Mouse (Mus musculus) hindbrain, embryonic 14.5 days (tissue): Measurements from ENCODE around the gene Pkd2l1. TPM values are rescaled to one million over a fixed set of nuclear protein-coding genes. Genes with fewer than 3 reads are reported as not detected.
A peak's percentile ranks its signal among the peaks of the same experiment; 100 is the strongest.

Experiments
- ATAC-seq: fragments of 200-750 bp; cut with Nextera tagmentation; 2 replicates; pipeline ENCODE4 v1.8.0; 2017; ENCODE audit warnings: moderate number of reproducible peaks, mild to moderate bottlenecking, moderate TSS enrichment, moderate library complexity; ENCODE audit not compliant: low FRiP score
- DNase-seq: peaks from one replicate; pipeline ENCODE4 v3.0.0-alpha.2; 2015; ENCODE audit warnings: low spot score
- H3K27ac ChIP-seq: fragments of 300-500 bp; sonication (generic); 2 replicates; pipeline ENCODE4 v1.5.1; 2014; ENCODE audit warnings: mild to moderate bottlenecking, moderate library complexity
- H3K27me3 ChIP-seq: fragments of 300-500 bp; sonication (generic); 2 replicates; pipeline ENCODE4 v1.6.1; 2014; ENCODE audit warnings: mild to moderate bottlenecking, low read length, mixed read lengths; ENCODE audit not compliant: control insufficient read depth, insufficient read depth
- H3K36me3 ChIP-seq: fragments of 300-500 bp; sonication (generic); replicated peaks from 2 replicates; pipeline ENCODE4 v1.6.1; 2014; ENCODE audit not compliant: control insufficient read depth, insufficient read depth
- H3K4me1 ChIP-seq: fragments of 300-500 bp; sonication (generic); replicated peaks from 2 replicates; pipeline ENCODE4 v1.6.1; 2014; ENCODE audit warnings: antibody characterized with exemption, low read length, mixed read lengths; ENCODE audit not compliant: control insufficient read depth, insufficient read depth
- H3K4me2 ChIP-seq: fragments of 300-500 bp; sonication (generic); replicated peaks from 2 replicates; pipeline ENCODE4 v1.6.1; 2014; ENCODE audit warnings: mild to moderate bottlenecking, moderate library complexity
- H3K4me3 ChIP-seq: fragments of 300-500 bp; sonication (generic); replicated peaks from 2 replicates; pipeline ENCODE4 v1.5.1; 2014; ENCODE audit warnings: mild to moderate bottlenecking, low read length
- H3K9ac ChIP-seq: fragments of 300-500 bp; sonication (generic); 2 replicates; pipeline ENCODE4 v1.6.1; 2014
- H3K9me3 ChIP-seq: fragments of 300-500 bp; sonication (generic); 2 replicates; pipeline ENCODE4 v1.6.1; 2016; ENCODE audit warnings: low read length; ENCODE audit not compliant: control insufficient read depth
- WGBS: fragments of 180-500 bp; shearing (Covaris S2); extraction: QIAGEN DNeasy Blood & Tissue Kit; methylation state at CpG from one replicate; pipeline ENCODE4 v1.1.7; 2014; 5-methylcytosine and 5-hydroxymethylcytosine counted together
- polyA plus RNA-seq: library from polyadenylated mRNA; unstranded; fragments of >200 nt; fragmentation: Nextera tagmentation; extraction: Ambion mirVana; gene quantifications from 2 replicates; pipeline ENCODE4 v1.2.1, GENCODE M21; 2014

The Pkd2l1 gene
- polyA plus RNA-seq, 1 experiment from 2014 or later, result 0.43 TPM

DNA sequence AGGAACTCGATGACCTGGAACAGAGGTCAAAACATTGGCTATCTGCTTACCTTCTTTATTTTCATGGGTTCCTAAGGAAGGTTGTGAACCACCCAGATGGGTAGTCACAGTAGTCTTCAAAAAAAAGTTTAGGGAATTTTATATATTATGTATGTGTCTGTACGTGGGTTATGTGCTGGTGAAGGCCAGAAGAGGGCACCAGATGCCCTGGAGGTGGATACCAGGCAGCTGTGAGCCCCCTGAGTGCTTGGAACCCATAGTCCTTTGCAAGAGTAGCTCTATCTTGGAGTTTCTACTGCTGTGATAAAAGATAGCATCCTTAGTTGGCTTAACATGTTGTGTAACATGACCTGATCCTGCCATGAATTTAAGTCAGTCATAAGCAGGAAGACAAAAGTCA is 14.8 kb upstream of the Pkd2l1 start:
- Histone ChIP-seq H3K4me2 (no peak overlapping the region), H3K4me1 (no peaks in the 10 kb centered on the region), H3K9ac (no peak overlapping the region), H3K36me3 (no peaks in the 10 kb centered on the region), H3K27me3 (no peaks in the 10 kb centered on the region), H3K4me3 (no peak overlapping the region), H3K9me3 (no peaks in the 10 kb centered on the region), H3K27ac (no peak overlapping the region)
- ATAC-seq (no peak), DNase-seq (no peak)
- 66% methylated on average over 2 of the region's 2 CpGs for WGBS

DNA sequence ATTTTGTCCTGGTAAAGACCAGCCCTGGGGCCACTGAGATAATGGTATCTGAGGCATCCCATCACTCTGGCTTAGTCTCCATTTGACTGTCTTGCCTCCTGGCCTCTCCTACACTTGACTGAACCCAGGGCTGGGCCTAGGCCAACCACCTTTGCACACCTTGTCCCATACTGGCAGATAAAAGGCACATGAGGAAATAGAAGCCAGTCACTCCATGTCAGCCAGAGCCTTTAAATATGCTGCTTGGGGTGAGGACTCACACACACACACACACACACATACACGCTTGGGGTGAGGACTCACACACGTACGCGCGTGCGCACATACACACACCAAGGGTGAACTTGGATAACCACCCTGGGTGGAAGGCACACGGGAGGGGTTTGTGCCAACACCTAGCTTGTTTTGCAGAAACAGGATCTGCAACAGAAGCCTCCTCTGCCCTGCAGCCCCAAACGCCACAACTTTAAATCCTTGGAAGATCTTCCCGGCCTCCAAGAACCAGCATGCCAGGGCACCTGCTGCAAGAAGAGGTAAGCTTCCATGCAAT is 10.8 kb upstream of the Pkd2l1 start, which contains the start of gene Scd3:
TSS of gene Scd3 (plus strand) at position 255 of the 550 bp plus-strand sequence.
- DNase-seq, result no peak
- WGBS, result 94% methylated on average over 9 of the region's 9 CpGs

GRCm38 (mm10) chr19:44198964-44199363 is 6.7 kb upstream of the Pkd2l1 start:
- ATAC-seq (no peak), DNase-seq (no peak)
- 81% methylated on average over 2 of the region's 2 CpGs for WGBS

More for the DNA sequence above, 10.8 kb upstream of the Pkd2l1 start, which contains the start of gene Scd3:
- no peak for ATAC-seq
- no peaks in the 10 kb centered on the region for H3K27me3 ChIP-seq
- H3K9ac ChIP-seq, result no peak within 1 kb of the TSS
- H3K36me3 ChIP-seq, result no peaks in the 10 kb centered on the region
- H3K27ac ChIP-seq, result no peak within 1 kb of the TSS
- no peak within 1 kb of the TSS for H3K4me2 ChIP-seq
- no peak within 1 kb of the TSS for H3K4me3 ChIP-seq
- no peaks in the 10 kb centered on the region for H3K9me3 ChIP-seq
- no peaks in the 10 kb centered on the region for H3K4me1 ChIP-seq

GRCm38 (mm10) chr19:44198494-44198893 is 6.3 kb upstream of the Pkd2l1 start:
- no peaks in the 10 kb centered on the region for H3K27me3 ChIP-seq
- no peak overlapping the region for H3K4me2 ChIP-seq
- no peaks in the 10 kb centered on the region for H3K9me3 ChIP-seq
- ATAC-seq (no peak), DNase-seq (no peak)
- no peak overlapping the region for H3K9ac ChIP-seq
- H3K36me3 ChIP-seq, result no peaks in the 10 kb centered on the region
- 93% methylated on average over 6 of the region's 6 CpGs for WGBS
- H3K27ac ChIP-seq, result no peak overlapping the region
- no peaks in the 10 kb centered on the region for H3K4me1 ChIP-seq
- H3K4me3 ChIP-seq, result no peak overlapping the region

More at GRCm38 (mm10) chr19:44198964-44199363, 6.7 kb upstream of the Pkd2l1 start:
- Histone ChIP-seq H3K27ac (no peak overlapping the region), H3K4me2 (no peak overlapping the region), H3K4me3 (no peak overlapping the region), H3K4me1 (no peaks in the 10 kb centered on the region), H3K27me3 (no peaks in the 10 kb centered on the region), H3K36me3 (no peaks in the 10 kb centered on the region), H3K9me3 (no peaks in the 10 kb centered on the region), H3K9ac (no peak overlapping the region)

- Histone ChIP-seq H3K9ac (no peak overlapping the region), H3K27me3 (no peaks in the 10 kb centered on the region), H3K4me3 (no peak overlapping the region), H3K4me2 (no peak overlapping the region), H3K9me3 (no peaks in the 10 kb centered on the region), H3K4me1 (no peaks in the 10 kb centered on the region), H3K36me3 (no peaks in the 10 kb centered on the region), H3K27ac (no peak overlapping the region)
- ATAC-seq, result no peak
- 91% methylated on average over 10 of the region's 10 CpGs for WGBS
- DNase-seq, result no peak
Observed at GRCm38 (mm10) chr19:44197053-44197852, 5.0 kb upstream of the Pkd2l1 start.

GRCm38 (mm10) chr19:44195138-44195537 is 2.9 kb upstream of the Pkd2l1 start:
- Histone ChIP-seq H3K4me1 (no peaks in the 10 kb centered on the region), H3K36me3 (no peaks in the 10 kb centered on the region), H3K4me2 (no peak overlapping the region), H3K9ac (no peak overlapping the region), H3K27ac (no peak overlapping the region), H3K27me3 (no peaks in the 10 kb centered on the region), H3K9me3 (no peaks in the 10 kb centered on the region), H3K4me3 (no peak overlapping the region)
- 8% methylated on average over 7 of the region's 7 CpGs for WGBS
- DNase-seq, result peak; percentile 73
- ATAC-seq, result no peak

DNA sequence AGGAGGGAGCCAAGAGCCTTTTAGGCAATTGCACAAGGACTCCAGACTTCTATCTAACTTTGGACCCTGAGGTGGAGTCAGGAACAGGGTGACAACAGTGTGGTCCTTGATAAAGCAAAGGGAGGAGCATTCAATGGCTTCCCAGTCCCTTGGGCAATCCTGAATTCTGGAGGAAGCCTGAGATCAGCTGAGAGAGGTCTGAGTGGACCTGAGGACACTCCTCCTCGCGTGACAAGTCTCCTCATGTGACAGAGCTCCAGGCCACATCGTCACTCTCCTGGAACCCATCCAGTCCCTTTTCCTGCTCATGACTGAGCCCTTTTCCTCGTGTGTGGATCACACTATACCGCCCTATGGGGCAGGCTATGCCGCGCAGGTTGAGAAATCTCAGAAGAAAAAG is 1.7 kb upstream of the Pkd2l1 start:
- Histone ChIP-seq H3K27ac (no peak overlapping the region), H3K9me3 (no peaks in the 10 kb centered on the region), H3K4me3 (no peak overlapping the region), H3K9ac (no peak overlapping the region), H3K4me2 (no peak overlapping the region), H3K36me3 (no peaks in the 10 kb centered on the region), H3K27me3 (no peaks in the 10 kb centered on the region), H3K4me1 (no peaks in the 10 kb centered on the region)
- no peak for DNase-seq
- ATAC-seq, result no peak
- WGBS, result 84% methylated on average over 7 of the region's 7 CpGs

GRCm38 (mm10) chr19:44189056-44189455 is 3.2 kb downstream of the Pkd2l1 start:
- ATAC-seq, result no peak
- no peak for DNase-seq
- WGBS, result 89% methylated on average over 4 of the region's 4 CpGs
- Histone ChIP-seq H3K27me3 (no peaks in the 10 kb centered on the region), H3K9me3 (no peaks in the 10 kb centered on the region), H3K36me3 (no peaks in the 10 kb centered on the region), H3K9ac (no peak overlapping the region), H3K4me3 (no peak overlapping the region), H3K27ac (no peak overlapping the region), H3K4me2 (no peak overlapping the region), H3K4me1 (no peaks in the 10 kb centered on the region)

GRCm38 (mm10) chr19:44183968-44184367 is 8.3 kb downstream of the Pkd2l1 start:
- 64% methylated on average over 3 of the region's 3 CpGs for WGBS

More at GRCm38 (mm10) chr19:44183968-44184367, 8.3 kb downstream of the Pkd2l1 start:
- Histone ChIP-seq H3K27me3 (no peaks in the 10 kb centered on the region), H3K4me2 (no peak overlapping the region), H3K36me3 (no peaks in the 10 kb centered on the region), H3K9ac (no peak overlapping the region), H3K4me1 (no peaks in the 10 kb centered on the region), H3K4me3 (no peak overlapping the region), H3K27ac (no peak overlapping the region), H3K9me3 (no peaks in the 10 kb centered on the region)
- DNase-seq, result no peak
- ATAC-seq, result no peak
